Mouse (Mus musculus) intestine, postnatal 0 days (tissue): ENCODE results near the gene Ndrg2. TPM values are rescaled to one million over a fixed set of nuclear protein-coding genes. Genes with fewer than 3 reads are reported as not detected.

Experiments
- ATAC-seq: fragments of 200-750 bp; cut with Nextera tagmentation; 2 replicates; pipeline ENCODE4 v1.8.0; 2017; ENCODE audit warnings: mild to moderate bottlenecking, moderate TSS enrichment, moderate library complexity
- H3K27ac ChIP-seq: fragments of 300-500 bp; sonication (generic); 2 replicates; pipeline ENCODE4 v1.5.1; 2014; ENCODE audit warnings: mild to moderate bottlenecking, low read depth, low read length, moderate library complexity
- H3K27me3 ChIP-seq: fragments of 300-500 bp; sonication (generic); replicated peaks from 2 replicates; pipeline ENCODE4 v1.6.1; 2014; ENCODE audit warnings: low read length, mixed read lengths; ENCODE audit not compliant: control insufficient read depth, insufficient read depth
- H3K36me3 ChIP-seq: fragments of 300-500 bp; sonication (generic); 2 replicates; pipeline ENCODE4 v1.6.1; 2014; ENCODE audit warnings: mild to moderate bottlenecking, moderate library complexity; ENCODE audit not compliant: control insufficient read depth, insufficient read depth
- H3K4me1 ChIP-seq: fragments of 300-500 bp; sonication (generic); replicated peaks from 2 replicates; pipeline ENCODE4 v1.6.1; 2014; ENCODE audit warnings: antibody characterized with exemption, low read length, mixed read lengths; ENCODE audit not compliant: control insufficient read depth, insufficient read depth
- H3K4me2 ChIP-seq: fragments of 300-500 bp; sonication (generic); replicated peaks from 2 replicates; pipeline ENCODE4 v1.6.1; 2014; ENCODE audit warnings: low read depth, mild to moderate bottlenecking, moderate library complexity
- H3K4me3 ChIP-seq: fragments of 300-500 bp; sonication (generic); 2 replicates; pipeline ENCODE4 v1.5.1; 2014; ENCODE audit warnings: low read depth, low read length
- H3K9ac ChIP-seq: fragments of 300-500 bp; sonication (generic); 2 replicates; pipeline ENCODE4 v1.6.1; 2014; ENCODE audit warnings: mild to moderate bottlenecking, low read depth, low read length
- H3K9me3 ChIP-seq: fragments of 300-500 bp; sonication (generic); 2 replicates; pipeline ENCODE4 v1.6.1; 2016; ENCODE audit warnings: mixed run types; ENCODE audit not compliant: control insufficient read depth
- CTCF ChIP-seq: sonication (generic); IDR thresholded peaks from 2 replicates; pipeline ENCODE4 v1.5.1; 2016; ENCODE audit warnings: low read depth, mild to moderate bottlenecking, control low read depth, antibody characterized with exemption, moderate library complexity
- WGBS: fragments of 180-500 bp; shearing (Covaris S2); extraction: QIAGEN DNeasy Blood & Tissue Kit; methylation state at CpG from one replicate; pipeline ENCODE4 v1.1.7; 2014; 5-methylcytosine and 5-hydroxymethylcytosine counted together
- polyA plus RNA-seq: library from polyadenylated mRNA; unstranded; fragments of >200 nt; fragmentation: Nextera tagmentation; extraction: Ambion mirVana; gene quantifications from 2 replicates; pipeline ENCODE4 v1.2.1, GENCODE M21; 2015

Ndrg2 gene
- polyA plus RNA-seq, 1 experiment from 2014 or later: 27.1 TPM

- Histone ChIP-seq H3K4me2 (peak within 1 kb of the TSS; percentile 91), H3K36me3 (peaks cover 26% of the 10 kb centered on the region), H3K9ac (peak within 1 kb of the TSS; percentile 71), H3K4me3 (peak within 1 kb of the TSS; percentile 81), H3K27me3 (no peaks in the 10 kb centered on the region), H3K9me3 (no peaks in the 10 kb centered on the region), H3K27ac (peak within 1 kb of the TSS; percentile 84), H3K4me1 (peaks cover 12% of the 10 kb centered on the region; the same call in 1 of the 2 replicates)
- TF ChIP-seq CTCF: peak; percentile 36
- under 1% methylated on average over 43 of the region's 43 CpGs for WGBS
- peak; percentile 99 for ATAC-seq
Observed at GRCm38 (mm10) chr14:51884598-51885331, 29.2 kb downstream of the Ndrg2 start, which contains the start of gene Mettl17. Gene Mettl17 (plus strand): TSS chr14:51884842.

DNA sequence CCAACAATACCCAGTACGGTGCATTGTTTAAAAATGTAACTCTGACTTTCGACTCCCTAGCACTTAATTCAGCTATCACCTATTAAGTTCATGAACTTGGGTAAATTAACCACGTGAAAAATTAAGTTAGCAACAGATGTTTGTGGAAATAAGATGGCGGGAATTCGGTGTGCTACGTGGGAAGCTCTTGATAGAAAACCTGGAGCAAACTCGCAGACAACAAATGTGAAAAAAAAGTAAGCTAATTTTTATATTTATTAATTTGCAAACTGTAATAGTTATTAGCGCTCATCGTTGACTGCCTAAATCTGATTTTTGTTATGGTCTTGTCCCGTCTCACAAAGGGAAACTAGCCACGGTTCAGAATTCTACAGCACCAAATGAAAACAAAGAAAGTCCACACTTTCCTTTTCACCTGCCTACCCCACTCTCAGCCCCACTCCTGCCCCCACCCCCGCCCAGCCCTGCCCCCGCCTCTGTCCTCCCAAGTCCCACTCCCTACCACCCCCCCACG lies 29.9 kb downstream of the Ndrg2 start:
- peak overlapping the region; percentile 81 for H3K4me3 ChIP-seq
- peak overlapping the region; percentile 60 for H3K27ac ChIP-seq
- peaks cover 12% of the 10 kb centered on the region; the same call in 1 of the 2 replicates for H3K4me1 ChIP-seq
- peak overlapping the region; percentile 40; the same call in 1 of the 2 replicates for H3K9ac ChIP-seq
- no peak for TF ChIP-seq CTCF
- 2% methylated on average over 14 of the region's 14 CpGs for WGBS
- ATAC-seq: peak; percentile 9; the same call in 1 of the 2 replicates
- H3K36me3 ChIP-seq: peaks cover 19% of the 10 kb centered on the region
- H3K27me3 ChIP-seq: no peaks in the 10 kb centered on the region
- H3K4me2 ChIP-seq: peak overlapping the region; percentile 91
- no peaks in the 10 kb centered on the region for H3K9me3 ChIP-seq

GRCm38 (mm10) chr14:51883527-51884030 lies 30.4 kb downstream of the Ndrg2 start:
- Histone ChIP-seq H3K9me3 (no peaks in the 10 kb centered on the region), H3K4me3 (peak overlapping the region; percentile 81), H3K4me1 (peaks cover 12% of the 10 kb centered on the region; the same call in 1 of the 2 replicates), H3K36me3 (peaks cover 14% of the 10 kb centered on the region), H3K9ac (no peak overlapping the region), H3K27me3 (no peaks in the 10 kb centered on the region), H3K27ac (peak overlapping the region; percentile 60; the same call in 1 of the 2 replicates), H3K4me2 (peak overlapping the region; percentile 91)
- peak; percentile 79 for TF ChIP-seq CTCF
- ATAC-seq: peak; percentile 44
- 0% methylated on average over 4 of the region's 4 CpGs for WGBS

- Histone ChIP-seq H3K27me3 (no peaks in the 10 kb centered on the region), H3K9me3 (no peaks in the 10 kb centered on the region), H3K9ac (no peak overlapping the region), H3K27ac (no peak overlapping the region), H3K4me1 (no peaks in the 10 kb centered on the region), H3K4me3 (no peak overlapping the region), H3K4me2 (no peak overlapping the region), H3K36me3 (no peaks in the 10 kb centered on the region)
- no peak for TF ChIP-seq CTCF
- peak; percentile 78 for ATAC-seq
- 49% methylated on average over 3 of the region's 3 CpGs for WGBS
Observed at GRCm38 (mm10) chr14:51877517-51877916, 36.4 kb downstream of the Ndrg2 start.

GRCm38 (mm10) chr14:51871741-51872140 lies 42.2 kb downstream of the Ndrg2 start:
- no peak for ATAC-seq
- Histone ChIP-seq H3K27ac (no peak overlapping the region), H3K36me3 (no peaks in the 10 kb centered on the region), H3K4me1 (no peaks in the 10 kb centered on the region), H3K9me3 (no peaks in the 10 kb centered on the region), H3K4me3 (no peak overlapping the region), H3K27me3 (no peaks in the 10 kb centered on the region), H3K4me2 (no peak overlapping the region), H3K9ac (no peak overlapping the region)
- 78% methylated on average over 9 of the region's 9 CpGs for WGBS
- TF ChIP-seq CTCF: no peak

GRCm38 (mm10) chr14:51870756-51871155 lies 43.2 kb downstream of the Ndrg2 start:
- Histone ChIP-seq H3K27me3 (no peaks in the 10 kb centered on the region), H3K9me3 (no peaks in the 10 kb centered on the region), H3K4me3 (no peak overlapping the region), H3K4me1 (no peaks in the 10 kb centered on the region), H3K36me3 (no peaks in the 10 kb centered on the region), H3K4me2 (no peak overlapping the region), H3K9ac (no peak overlapping the region), H3K27ac (no peak overlapping the region)
- 76% methylated on average over 2 of the region's 2 CpGs for WGBS
- no peak for ATAC-seq
- TF ChIP-seq CTCF: no peak
